In the genomic region with DNA sequence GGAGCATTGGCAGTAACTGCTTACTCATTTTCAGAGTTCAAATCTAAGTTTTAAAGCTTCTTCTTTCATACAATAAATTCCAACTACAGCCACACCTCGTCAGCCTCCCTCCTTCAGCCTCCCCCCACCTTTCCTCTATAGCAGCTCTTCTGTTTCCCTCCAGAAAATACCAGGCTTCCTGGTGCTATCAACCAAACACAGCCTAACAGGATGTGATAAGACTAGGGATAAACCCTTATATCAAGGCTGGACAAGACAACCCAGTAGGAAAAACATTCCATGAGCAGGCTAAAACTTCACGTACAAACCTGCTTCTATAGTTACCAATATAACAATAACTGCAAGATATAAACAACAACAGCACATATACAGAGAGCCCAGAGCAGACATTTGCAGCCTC, we compare ENCODE assay signal across 33 mouse cellular contexts.
"Had no signal": no experiment of that assay in that cellular context is flagged by ENCODE, and none has a peak within 500 bp of the region (broad histone marks: within the 10 kb centered on the region; RNA-seq: fewer than 3 reads in every experiment).

No protein-coding gene starts in this region.

- H3K27me3 ChIP-seq: heart, embryonic 13.5 days; hindbrain, embryonic 12.5 days; hindbrain, embryonic 13.5 days; hindbrain, embryonic 15.5 days; intestine, embryonic 15.5 days; kidney, embryonic 15.5 days had no signal

- ATAC-seq: hindbrain, embryonic 16.5 days; hindbrain, postnatal 0 days; inflammation-experienced regulatory T-cells, adult 6 months; intestine, embryonic 15.5 days; intestine, embryonic 16.5 days; intestine, postnatal 0 days had no signal

- H3K4me1 ChIP-seq: heart, embryonic 10.5 days; heart, embryonic 13.5 days; hindbrain, embryonic 10.5 days; hindbrain, embryonic 12.5 days; hindbrain, embryonic 13.5 days; hindbrain, embryonic 15.5 days; intestine, embryonic 15.5 days; kidney, embryonic 15.5 days had no signal

- H3K4me3 ChIP-seq: heart, adult 2 months; heart, embryonic 10.5 days; heart, embryonic 13.5 days; hindbrain, embryonic 10.5 days; hindbrain, embryonic 12.5 days; hindbrain, embryonic 13.5 days; hindbrain, embryonic 15.5 days; intestine, embryonic 15.5 days; kidney, embryonic 15.5 days; layer of hippocampus, adult 2 months; left cerebral cortex, adult 2 months had no signal

- DNase-seq: heart, adult 2 months; heart, postnatal 14 days; heart, postnatal 36 days; heart, postnatal 4 days; kidney, adult 11 months; kidney, adult 18-20 months; kidney, adult 2 months; kidney, adult 8-10 months; kidney, adult 9 months; kidney, postnatal 10 days; kidney, postnatal 14 days; kidney, postnatal 25 days; kidney, postnatal 36 days; kidney, postnatal 4 days; layer of hippocampus, adult 9-11 months; layer of hippocampus, postnatal 36 days had no signal

- H3K9me3 ChIP-seq: heart, embryonic 10.5 days; heart, embryonic 13.5 days; hindbrain, embryonic 10.5 days; hindbrain, embryonic 12.5 days; hindbrain, embryonic 13.5 days; hindbrain, embryonic 15.5 days; intestine, embryonic 15.5 days; kidney, embryonic 15.5 days had no signal

- H3K27ac ChIP-seq: heart, adult 2 months; heart, embryonic 10.5 days; heart, embryonic 13.5 days; hindbrain, embryonic 10.5 days; hindbrain, embryonic 12.5 days; hindbrain, embryonic 13.5 days; hindbrain, embryonic 14.5 days; hindbrain, embryonic 15.5 days; hindbrain, postnatal 0 days; intestine, embryonic 15.5 days; kidney, embryonic 15.5 days; kidney, postnatal 0 days; layer of hippocampus, adult 2 months; left cerebral cortex, adult 2 months had no signal

- H3K4me2 ChIP-seq: heart, embryonic 13.5 days; hindbrain, embryonic 12.5 days; hindbrain, embryonic 13.5 days; hindbrain, embryonic 14.5 days; hindbrain, embryonic 15.5 days; intestine, embryonic 15.5 days; kidney, embryonic 15.5 days had no signal

- H3K9ac ChIP-seq: heart, embryonic 13.5 days; hindbrain, embryonic 12.5 days; hindbrain, embryonic 13.5 days; hindbrain, embryonic 14.5 days; hindbrain, embryonic 15.5 days; intestine, embryonic 15.5 days; kidney, embryonic 15.5 days had no signal

- H3K36me3 ChIP-seq: heart, embryonic 10.5 days; heart, embryonic 13.5 days; hindbrain, embryonic 10.5 days; hindbrain, embryonic 12.5 days; hindbrain, embryonic 13.5 days; hindbrain, embryonic 15.5 days; intestine, embryonic 15.5 days; kidney, embryonic 15.5 days had no signal
